Mouse (Mus musculus) ovary, postnatal 14 days (tissue): ENCODE data around the gene Ptgfrn.

Experiments
- DNase-seq: peaks from one replicate; pipeline ENCODE4 v3.0.0; 2022; ENCODE audit warnings: low spot score

The Ptgfrn gene

GRCm38 (mm10) chr3:101003575-101004356, 106.3 kb downstream of the Ptgfrn start:
- no peak for DNase-seq

- DNase-seq, result no peak
Observed at GRCm38 (mm10) chr3:100999732-101000131, 110.3 kb downstream of the Ptgfrn start.

GRCm38 (mm10) chr3:100998904-100999340, 111.2 kb downstream of the Ptgfrn start:
- DNase-seq, result peak; percentile 76

GRCm38 (mm10) chr3:100997785-100998570, 112.1 kb downstream of the Ptgfrn start:
- DNase-seq, result no peak

- DNase-seq, result no peak
Observed at GRCm38 (mm10) chr3:100994252-100994651, 115.8 kb downstream of the Ptgfrn start.

- DNase-seq, result no peak
Observed at GRCm38 (mm10) chr3:100993718-100994117, 116.4 kb downstream of the Ptgfrn start.

GRCm38 (mm10) chr3:100993158-100993557, 116.9 kb downstream of the Ptgfrn start:
- no peak for DNase-seq
